Mouse (Mus musculus): ENCODE results near the gene Ubxn10.

DNA sequence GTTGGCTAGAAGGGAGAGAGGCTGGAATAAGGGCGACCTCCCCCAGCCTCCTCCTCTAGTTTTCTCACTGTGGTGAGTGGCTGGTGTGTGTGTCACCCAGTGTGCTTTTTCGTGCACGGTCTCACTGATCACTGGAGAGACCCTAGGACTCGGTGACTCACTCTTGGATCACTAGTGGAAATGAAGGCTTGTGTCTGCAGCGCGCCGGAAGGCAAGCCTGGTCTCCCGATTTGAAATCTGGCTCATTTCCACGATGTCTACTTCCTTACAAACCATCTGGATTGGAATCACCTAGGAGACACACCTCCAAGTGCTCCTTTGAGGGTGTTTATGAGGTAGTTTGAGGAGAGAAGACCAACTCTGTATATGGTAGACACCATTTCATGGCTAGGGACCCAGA is 9.9 kb upstream of the Ubxn10 start:
- TF ChIP-seq POLR2A (IDR thresholded peaks at IDR 0.05; ENCODE audit: borderline replicate concordance, low read depth, low read length) (no peak), CTCF (IDR thresholded peaks at IDR 0.05; ENCODE audit: low read depth, low read length) (no peak)
